Mouse (Mus musculus): ENCODE data around the gene Aplp1.
A peak's percentile ranks its signal among the peaks of the same experiment; 100 is the strongest.

DNA sequence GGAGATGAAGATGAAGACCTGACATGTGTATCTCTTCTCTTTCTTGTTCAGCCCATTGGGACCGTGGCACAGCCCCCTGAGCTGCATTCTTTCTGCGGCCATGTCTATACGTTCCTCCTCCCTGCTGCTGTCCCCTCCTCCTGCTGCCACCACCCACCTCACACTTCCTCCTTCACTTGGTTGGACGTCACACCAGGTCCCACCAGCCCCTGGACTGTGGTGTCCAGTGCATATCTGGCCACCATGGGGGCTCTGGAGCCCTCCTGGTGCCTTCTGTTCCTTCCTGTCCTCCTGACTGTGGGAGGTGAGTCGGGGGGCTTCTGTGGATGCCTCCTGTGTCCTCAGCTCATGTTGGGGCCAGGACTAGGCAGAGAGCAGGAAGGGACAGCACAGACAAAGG lies 31.7 kb downstream of the Aplp1 start, which contains the start of gene Tyrobp:
- no peak for TF ChIP-seq CTCF (IDR thresholded peaks at IDR 0.05; ENCODE audit: insufficient read depth, low read length)
- peak; percentile 65; the same call in 1 of the 2 replicates for TF ChIP-seq POLR2A (IDR thresholded peaks at IDR 0.05; ENCODE audit: borderline replicate concordance, extremely low read depth, low read depth, low read length)

All from lung, adult 2 months (tissue).